Mouse (Mus musculus) naive thymus-derived CD4-positive, alpha-beta T cell, adult 2 months (primary cell): Measurements from ENCODE around the gene Slc25a29.
"Not testable (repeated sequence)": the region's sequence is repeated elsewhere in the genome, so short reads cannot be mapped to it uniquely, and the experiment has no call there.

Experiments
- DNase-seq: peaks from one replicate; pipeline ENCODE4 v3.0.0-alpha.2; 2011; ENCODE audit warnings: low read depth

Slc25a29 gene

GRCm38 (mm10) chr12:108835840-108836409 lies at the start of gene Slc25a29, which contains the start of gene Slc25a47:
Slc25a29 (minus strand) TSS chr12:108835883.
Slc25a47 (plus strand) TSS chr12:108836046.
- peak; percentile 93 for DNase-seq

DNA sequence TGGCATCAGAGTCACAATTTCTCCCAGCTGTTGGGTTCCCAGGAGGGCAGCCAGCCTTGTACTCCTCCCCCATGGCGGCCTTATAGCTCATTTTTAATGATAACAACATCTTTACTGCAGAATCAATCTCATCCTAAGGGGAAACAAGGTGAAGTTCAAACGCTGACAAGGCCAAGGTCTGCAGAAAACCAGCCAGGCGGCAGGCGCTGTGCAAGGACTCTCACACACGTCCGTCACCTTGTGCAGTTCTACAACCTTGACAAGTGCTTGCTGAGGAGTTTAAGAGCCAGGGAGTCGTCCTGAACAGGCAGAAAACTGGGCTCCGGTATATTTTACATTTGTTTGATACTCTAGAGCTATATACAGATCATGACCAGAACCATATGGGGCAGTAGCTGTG lies 47.1 kb upstream of the Slc25a29 start:
- no peak for DNase-seq

- DNase-seq = no peak
These were observed 45.5 kb upstream of the Slc25a29 start for GRCm38 (mm10) chr12:108881192-108881591.

GRCm38 (mm10) chr12:108880606-108881005 lies 44.9 kb upstream of the Slc25a29 start:
- no peak for DNase-seq

DNA sequence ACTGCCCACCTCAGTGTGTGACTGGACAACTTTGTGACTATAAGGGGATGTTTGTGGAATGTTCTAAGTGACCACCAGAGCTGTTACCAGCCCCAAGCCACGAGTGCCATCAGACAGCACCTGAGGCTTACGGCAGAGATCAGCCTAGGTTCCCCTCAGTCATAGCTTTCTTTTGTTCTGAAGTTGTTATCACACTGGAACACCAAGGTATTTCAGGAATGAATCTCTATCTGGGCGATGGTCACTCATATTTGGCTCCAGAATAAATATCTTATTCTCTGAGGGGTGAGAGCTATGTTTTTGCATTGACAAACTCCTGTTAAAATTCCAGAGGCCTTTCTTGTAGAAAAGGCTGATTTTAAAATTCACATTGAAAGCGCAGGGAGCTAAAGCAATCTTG lies 43.5 kb upstream of the Slc25a29 start:
- DNase-seq = no peak

DNA sequence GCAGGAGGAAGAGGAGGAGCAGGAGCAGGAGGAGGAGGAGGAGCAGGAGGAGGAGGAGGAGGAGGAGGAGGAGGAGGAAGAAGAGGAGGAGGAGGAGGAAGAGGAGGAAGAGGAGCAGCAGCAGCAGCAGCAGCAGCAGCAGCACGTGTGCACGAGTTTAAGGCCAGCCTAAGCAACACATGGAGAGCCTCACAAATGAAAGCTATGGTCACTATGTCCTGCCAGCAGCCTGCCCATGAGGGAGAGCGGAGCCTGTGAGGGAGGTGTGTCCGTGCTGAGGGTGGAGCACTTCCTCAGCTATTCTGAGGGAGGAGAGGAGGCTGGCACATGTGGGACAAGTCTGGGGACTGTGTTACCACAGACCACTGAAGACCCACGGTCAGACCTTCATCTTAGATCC lies 37.4 kb upstream of the Slc25a29 start:
- DNase-seq = no peak

GRCm38 (mm10) chr12:108869575-108869974 lies 33.9 kb upstream of the Slc25a29 start:
- DNase-seq = peak; percentile 11

- no peak for DNase-seq
These were observed 29.4 kb upstream of the Slc25a29 start for GRCm38 (mm10) chr12:108865007-108865494.

DNA sequence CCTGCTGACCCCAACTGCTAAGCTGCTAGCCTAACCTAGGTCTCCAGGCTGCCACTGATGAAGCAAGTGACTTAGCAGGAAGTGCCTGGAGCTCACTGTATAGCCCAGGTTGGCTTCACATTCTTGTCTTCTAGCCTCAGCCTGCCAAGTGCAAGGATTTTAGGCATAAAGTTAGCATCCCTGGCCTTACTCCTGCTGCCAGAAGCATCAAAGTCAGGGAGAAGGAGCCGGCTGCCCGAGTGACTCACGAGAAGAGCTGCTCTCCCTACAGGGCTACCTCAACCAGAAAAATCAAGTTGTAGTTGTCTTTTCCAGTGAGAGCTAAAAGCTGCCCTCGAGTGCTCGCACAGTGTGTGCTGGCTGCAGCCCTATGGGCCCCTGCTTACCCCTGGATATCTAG lies 22.8 kb upstream of the Slc25a29 start:
- no peak for DNase-seq

GRCm38 (mm10) chr12:108857589-108858184 lies 22.0 kb upstream of the Slc25a29 start:
- no peak for DNase-seq

- no peak for DNase-seq
These were observed 21.4 kb upstream of the Slc25a29 start for GRCm38 (mm10) chr12:108857109-108857508.

DNA sequence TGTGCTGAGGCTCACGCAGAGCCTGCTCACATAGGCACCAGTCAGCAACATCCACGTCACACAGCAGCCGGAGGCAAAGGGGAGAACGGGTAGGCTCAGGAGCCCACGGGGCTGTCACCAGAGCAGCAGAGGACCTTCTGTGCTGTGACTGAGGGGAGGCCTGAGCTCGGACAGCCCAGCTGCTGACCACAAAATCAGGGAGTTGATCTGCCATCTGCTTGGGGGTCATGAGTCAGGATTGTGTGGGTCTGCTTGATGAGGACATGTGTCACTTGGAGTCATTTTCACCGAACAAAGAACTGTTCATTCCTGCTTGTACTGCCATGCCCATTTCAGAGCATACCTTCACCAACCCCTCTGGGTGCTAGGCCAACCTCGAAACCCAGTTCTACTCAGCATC lies 20.5 kb upstream of the Slc25a29 start:
- no peak for DNase-seq

GRCm38 (mm10) chr12:108855081-108855480 lies 19.4 kb upstream of the Slc25a29 start:
- no peak for DNase-seq

GRCm38 (mm10) chr12:108852822-108853221 lies 17.1 kb upstream of the Slc25a29 start:
- no peak for DNase-seq

GRCm38 (mm10) chr12:108850886-108851285 lies 15.2 kb upstream of the Slc25a29 start:
- DNase-seq = no peak

DNA sequence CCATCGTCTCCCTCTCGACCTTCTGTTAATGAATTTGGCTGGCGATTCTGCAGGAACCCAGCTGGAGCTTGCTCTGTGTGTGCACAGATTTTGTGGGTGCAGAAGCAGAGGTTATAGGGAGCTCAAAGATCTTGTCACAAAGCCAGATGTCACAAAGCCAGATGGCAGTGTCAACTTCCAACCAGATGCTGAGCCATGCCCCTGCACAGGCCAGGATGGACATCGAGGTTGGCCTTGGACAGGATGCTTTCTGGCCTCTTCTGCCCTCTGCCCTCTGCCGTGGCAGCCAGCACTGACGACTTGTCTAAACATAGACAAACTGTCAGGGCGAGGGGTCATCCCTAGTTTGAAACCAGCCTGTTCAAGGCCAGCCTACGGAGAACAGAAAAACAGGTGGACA lies 14.4 kb upstream of the Slc25a29 start:
- no peak for DNase-seq

DNA sequence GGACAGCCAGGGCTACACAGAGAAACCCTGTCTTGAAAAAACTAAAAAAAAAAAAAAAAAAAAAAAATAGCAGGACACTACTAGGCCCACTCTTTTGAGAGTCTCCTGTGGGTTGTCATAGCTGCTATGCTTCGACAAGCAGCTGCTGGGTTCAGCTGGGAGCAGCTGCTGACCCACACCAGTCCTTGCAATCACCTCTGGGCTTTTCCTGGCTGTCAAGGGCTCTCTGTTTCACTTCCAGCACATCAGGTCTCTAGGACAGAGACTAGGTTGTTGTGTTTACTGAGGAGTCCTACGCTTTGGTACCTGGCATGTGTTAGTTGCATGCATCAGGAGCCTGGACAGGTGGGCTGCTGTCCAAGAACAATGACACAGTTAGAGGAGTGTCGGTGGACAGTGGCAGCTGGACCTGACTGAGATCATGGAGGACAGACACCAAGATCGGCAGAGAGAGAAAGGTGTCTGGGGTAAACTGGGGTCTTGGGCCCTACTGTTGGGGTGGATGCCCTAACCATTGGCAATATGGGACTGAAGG lies 13.9 kb upstream of the Slc25a29 start:
- DNase-seq = no peak

GRCm38 (mm10) chr12:108848033-108848432 lies 12.3 kb upstream of the Slc25a29 start:
- not testable (repeated sequence) for DNase-seq

- no peak for DNase-seq
These were observed 7.0 kb upstream of the Slc25a29 start for GRCm38 (mm10) chr12:108842663-108843062.

- no peak for DNase-seq
These were observed 5.5 kb upstream of the Slc25a29 start for GRCm38 (mm10) chr12:108841181-108841580.

DNA sequence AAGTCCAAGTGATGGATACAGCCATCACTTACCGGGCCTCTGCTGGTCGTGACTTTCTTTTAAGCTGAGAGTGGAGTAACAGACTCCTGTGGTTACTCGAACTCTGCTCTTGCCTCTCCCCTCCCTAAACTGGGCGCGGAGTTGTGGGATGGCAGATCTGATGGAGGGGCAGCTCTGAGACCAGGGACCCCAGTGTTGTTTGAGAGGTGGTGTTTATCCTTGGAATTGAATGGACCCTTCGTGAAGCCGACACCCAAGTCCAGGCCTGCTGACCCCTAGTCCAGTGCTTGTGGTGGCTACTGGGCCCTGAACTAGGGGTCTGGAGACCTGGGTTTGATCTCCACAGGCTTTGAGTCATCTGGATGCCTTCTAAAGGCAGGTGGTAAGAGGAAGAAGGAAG lies 1.0 kb upstream of the Slc25a29 start:
- DNase-seq = peak; percentile 24

DNA sequence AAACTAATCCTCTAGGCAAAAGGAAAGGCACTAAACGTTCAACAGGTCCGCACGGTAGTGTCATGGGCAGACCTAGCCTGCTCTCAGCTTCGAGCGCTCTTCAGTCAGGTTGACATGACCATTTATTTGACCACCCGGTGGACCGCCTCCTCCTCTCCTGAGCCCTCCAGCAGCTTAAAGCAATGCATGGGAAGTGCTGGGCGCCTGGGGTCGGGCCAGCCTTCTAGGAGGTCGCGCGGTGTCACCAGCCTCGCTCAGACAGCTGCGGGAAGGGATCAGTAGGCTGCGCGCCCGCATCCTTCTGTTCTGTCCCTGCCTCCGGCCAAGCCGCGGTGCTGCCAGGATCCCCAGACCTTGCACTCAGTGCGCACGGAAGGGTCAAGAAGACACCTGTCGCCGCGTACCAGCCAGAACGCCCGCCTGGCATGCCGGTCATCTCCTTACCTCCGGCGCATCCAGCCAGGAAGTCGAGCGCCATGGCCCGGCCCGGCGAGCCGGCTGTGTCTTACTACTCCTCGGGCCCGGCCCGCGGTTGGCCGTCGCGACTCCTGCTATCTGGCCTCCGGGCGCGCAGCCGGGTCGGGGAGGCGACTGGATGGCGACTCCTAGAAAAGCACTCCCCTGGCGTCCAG lies 359 bp downstream of the Slc25a29 start:
- no peak for DNase-seq

DNA sequence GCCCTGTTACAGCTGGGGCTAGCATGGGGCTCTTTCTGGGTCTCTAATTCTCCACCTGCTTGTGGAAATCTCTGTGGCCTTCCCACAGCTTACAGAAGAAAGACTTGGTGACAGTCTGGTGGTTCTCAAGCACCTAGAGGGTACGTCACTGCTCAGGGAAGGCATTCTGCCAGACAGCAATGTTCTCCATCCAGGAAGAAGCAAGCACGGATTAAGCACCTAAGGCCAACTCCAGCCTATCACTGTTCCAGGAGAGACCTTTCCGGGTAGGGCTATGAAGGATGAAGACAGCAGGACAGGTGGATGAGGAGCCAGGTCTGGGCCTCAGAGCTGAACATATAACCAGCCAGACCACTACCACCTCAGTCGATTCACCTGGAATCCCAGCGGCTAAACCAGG lies 897 bp downstream of the Slc25a29 start:
- no peak for DNase-seq
